Mouse (Mus musculus): ENCODE measurements around the gene Zdhhc6. TPM values are rescaled to one million over a fixed set of nuclear protein-coding genes. Genes with fewer than 3 reads are reported as not detected.

The Zdhhc6 gene
- polyA plus RNA-seq, 1 experiment from 2014 or later = 111 TPM

- Histone ChIP-seq H3K36me3 (ENCODE audit: insufficient read depth, low read length) (peaks cover 6% of the 10 kb centered on the region), H3K4me2 (replicated peaks; ENCODE audit: low read depth, low read length) (no peak overlapping the region), H3K27ac (ENCODE audit: low read length) (peak overlapping the region; percentile 86), H3K4me1 (ENCODE audit: insufficient read depth, low read length) (peaks cover 31% of the 10 kb centered on the region), H3K4me3 (ENCODE audit: low read length) (no peak overlapping the region), H3K9ac (replicated peaks; ENCODE audit: low read length) (no peak overlapping the region), H3K27me3 (ENCODE audit: insufficient read depth, low read length) (no peaks in the 10 kb centered on the region), H3K9me3 (ENCODE audit: low read length) (no peaks in the 10 kb centered on the region)
- ATAC-seq (ENCODE audit: low FRiP score, low TSS enrichment) = peak; percentile 75
- WGBS = 39% methylated on average over 3 of the region's 3 CpGs
Measured at GRCm38 (mm10) chr19:55268150-55268549, 47.7 kb downstream of the Zdhhc6 start.

GRCm38 (mm10) chr19:55266786-55267185 lies 49.0 kb downstream of the Zdhhc6 start:
- no peaks in the 10 kb centered on the region for H3K36me3 ChIP-seq (ENCODE audit: insufficient read depth, low read length)
- H3K27me3 ChIP-seq (ENCODE audit: insufficient read depth, low read length) = no peaks in the 10 kb centered on the region
- no peak for ATAC-seq (ENCODE audit: low FRiP score, low TSS enrichment)
- H3K4me1 ChIP-seq (ENCODE audit: insufficient read depth, low read length) = peaks cover 31% of the 10 kb centered on the region
- 81% methylated on average over 3 of the region's 3 CpGs for WGBS
- no peak overlapping the region for H3K4me2 ChIP-seq (replicated peaks; ENCODE audit: low read depth, low read length)
- peak overlapping the region; percentile 86 for H3K27ac ChIP-seq (ENCODE audit: low read length)
- H3K9ac ChIP-seq (replicated peaks; ENCODE audit: low read length) = no peak overlapping the region
- H3K4me3 ChIP-seq (ENCODE audit: low read length) = no peak overlapping the region
- H3K9me3 ChIP-seq (ENCODE audit: low read length) = no peaks in the 10 kb centered on the region

- H3K9me3 ChIP-seq (ENCODE audit: low read length) = no peaks in the 10 kb centered on the region
- H3K36me3 ChIP-seq (ENCODE audit: insufficient read depth, low read length) = no peaks in the 10 kb centered on the region
- ATAC-seq (ENCODE audit: low FRiP score, low TSS enrichment) = no peak
- no peak overlapping the region for H3K4me2 ChIP-seq (replicated peaks; ENCODE audit: low read depth, low read length)
- 78% methylated on average over 3 of the region's 3 CpGs for WGBS
- peaks cover 28% of the 10 kb centered on the region for H3K4me1 ChIP-seq (ENCODE audit: insufficient read depth, low read length)
- no peaks in the 10 kb centered on the region for H3K27me3 ChIP-seq (ENCODE audit: insufficient read depth, low read length)
- no peak overlapping the region for H3K4me3 ChIP-seq (ENCODE audit: low read length)
- no peak overlapping the region for H3K27ac ChIP-seq (ENCODE audit: low read length)
- H3K9ac ChIP-seq (replicated peaks; ENCODE audit: low read length) = no peak overlapping the region
Measured at GRCm38 (mm10) chr19:55265269-55265668, 50.6 kb downstream of the Zdhhc6 start.

GRCm38 (mm10) chr19:55260389-55261184 lies 55.2 kb downstream of the Zdhhc6 start:
- Histone ChIP-seq H3K4me1 (ENCODE audit: insufficient read depth, low read length) (peaks cover 7% of the 10 kb centered on the region), H3K27me3 (ENCODE audit: insufficient read depth, low read length) (no peaks in the 10 kb centered on the region), H3K9ac (replicated peaks; ENCODE audit: low read length) (no peak overlapping the region), H3K4me2 (replicated peaks; ENCODE audit: low read depth, low read length) (no peak overlapping the region), H3K36me3 (ENCODE audit: insufficient read depth, low read length) (no peaks in the 10 kb centered on the region), H3K27ac (ENCODE audit: low read length) (no peak overlapping the region), H3K9me3 (ENCODE audit: low read length) (no peaks in the 10 kb centered on the region), H3K4me3 (ENCODE audit: low read length) (no peak overlapping the region)
- no peak for ATAC-seq (ENCODE audit: low FRiP score, low TSS enrichment)
- 47% methylated on average over 12 of the region's 12 CpGs for WGBS

GRCm38 (mm10) chr19:55258514-55258913 lies 57.3 kb downstream of the Zdhhc6 start:
- no peaks in the 10 kb centered on the region for H3K9me3 ChIP-seq (ENCODE audit: low read length)
- no peaks in the 10 kb centered on the region for H3K27me3 ChIP-seq (ENCODE audit: insufficient read depth, low read length)
- H3K4me1 ChIP-seq (ENCODE audit: insufficient read depth, low read length) = peaks cover 12% of the 10 kb centered on the region
- H3K4me2 ChIP-seq (replicated peaks; ENCODE audit: low read depth, low read length) = no peak overlapping the region
- H3K36me3 ChIP-seq (ENCODE audit: insufficient read depth, low read length) = no peaks in the 10 kb centered on the region
- no peak overlapping the region for H3K27ac ChIP-seq (ENCODE audit: low read length)
- no peak overlapping the region for H3K9ac ChIP-seq (replicated peaks; ENCODE audit: low read length)
- no peak overlapping the region for H3K4me3 ChIP-seq (ENCODE audit: low read length)
- ATAC-seq (ENCODE audit: low FRiP score, low TSS enrichment) = no peak
- 84% methylated on average over 5 of the region's 5 CpGs for WGBS

- H3K36me3 ChIP-seq (ENCODE audit: insufficient read depth, low read length) = no peaks in the 10 kb centered on the region
Measured at GRCm38 (mm10) chr19:55257656-55258375, 58.0 kb downstream of the Zdhhc6 start.

GRCm38 (mm10) chr19:55256156-55256555 lies 59.7 kb downstream of the Zdhhc6 start:
- Histone ChIP-seq H3K4me3 (ENCODE audit: low read length) (no peak overlapping the region), H3K27ac (ENCODE audit: low read length) (no peak overlapping the region), H3K4me1 (ENCODE audit: insufficient read depth, low read length) (peaks cover 16% of the 10 kb centered on the region), H3K4me2 (replicated peaks; ENCODE audit: low read depth, low read length) (no peak overlapping the region), H3K36me3 (ENCODE audit: insufficient read depth, low read length) (no peaks in the 10 kb centered on the region), H3K9me3 (ENCODE audit: low read length) (no peaks in the 10 kb centered on the region), H3K27me3 (ENCODE audit: insufficient read depth, low read length) (no peaks in the 10 kb centered on the region), H3K9ac (replicated peaks; ENCODE audit: low read length) (no peak overlapping the region)
- WGBS = 84% methylated on average over 9 of the region's 9 CpGs
- ATAC-seq (ENCODE audit: low FRiP score, low TSS enrichment) = no peak

More at GRCm38 (mm10) chr19:55257656-55258375, 58.0 kb downstream of the Zdhhc6 start:
- Histone ChIP-seq H3K4me3 (ENCODE audit: low read length) (no peak overlapping the region), H3K27ac (ENCODE audit: low read length) (no peak overlapping the region), H3K9me3 (ENCODE audit: low read length) (no peaks in the 10 kb centered on the region), H3K4me1 (ENCODE audit: insufficient read depth, low read length) (peaks cover 16% of the 10 kb centered on the region), H3K9ac (replicated peaks; ENCODE audit: low read length) (no peak overlapping the region), H3K4me2 (replicated peaks; ENCODE audit: low read depth, low read length) (no peak overlapping the region), H3K27me3 (ENCODE audit: insufficient read depth, low read length) (no peaks in the 10 kb centered on the region)
- 81% methylated on average over 5 of the region's 5 CpGs for WGBS
- ATAC-seq (ENCODE audit: low FRiP score, low TSS enrichment) = no peak

- H3K4me2 ChIP-seq (replicated peaks; ENCODE audit: low read depth, low read length) = peak overlapping the region; percentile 76
- H3K27ac ChIP-seq (ENCODE audit: low read length) = peak overlapping the region; percentile 86
- peak overlapping the region; percentile 78 for H3K9ac ChIP-seq (replicated peaks; ENCODE audit: low read length)
- 11% methylated on average over 5 of the region's 5 CpGs for WGBS
- peak overlapping the region; percentile 62 for H3K4me3 ChIP-seq (ENCODE audit: low read length)
- no peaks in the 10 kb centered on the region for H3K36me3 ChIP-seq (ENCODE audit: insufficient read depth, low read length)
- peaks cover 10% of the 10 kb centered on the region for H3K4me1 ChIP-seq (ENCODE audit: insufficient read depth, low read length)
- no peaks in the 10 kb centered on the region for H3K9me3 ChIP-seq (ENCODE audit: low read length)
- ATAC-seq (ENCODE audit: low FRiP score, low TSS enrichment) = peak; percentile 40
- no peaks in the 10 kb centered on the region for H3K27me3 ChIP-seq (ENCODE audit: insufficient read depth, low read length)
Measured at GRCm38 (mm10) chr19:55254513-55255016, 61.3 kb downstream of the Zdhhc6 start.

GRCm38 (mm10) chr19:55253570-55254441 lies 62.0 kb downstream of the Zdhhc6 start:
- Histone ChIP-seq H3K9me3 (ENCODE audit: low read length) (no peaks in the 10 kb centered on the region), H3K9ac (replicated peaks; ENCODE audit: low read length) (peak overlapping the region; percentile 78), H3K4me1 (ENCODE audit: insufficient read depth, low read length) (peaks cover 10% of the 10 kb centered on the region), H3K36me3 (ENCODE audit: insufficient read depth, low read length) (no peaks in the 10 kb centered on the region), H3K27ac (ENCODE audit: low read length) (peak overlapping the region; percentile 86), H3K27me3 (ENCODE audit: insufficient read depth, low read length) (no peaks in the 10 kb centered on the region), H3K4me3 (ENCODE audit: low read length) (peak overlapping the region; percentile 62), H3K4me2 (replicated peaks; ENCODE audit: low read depth, low read length) (peak overlapping the region; percentile 76)
- WGBS = 0% methylated on average over 32 of the region's 32 CpGs
- ATAC-seq (ENCODE audit: low FRiP score, low TSS enrichment) = peak; percentile 85
